Mouse (Mus musculus): ENCODE measurements around the gene Myh14. TPM values are rescaled to one million over a fixed set of nuclear protein-coding genes. Genes with fewer than 3 reads are reported as not detected.

Myh14 gene
- polyA plus RNA-seq, 1 experiment from 2014 or later = 1.9 TPM

- Histone ChIP-seq H3K36me3 (no peaks in the 10 kb centered on the region), H3K27me3 (peaks cover 25% of the 10 kb centered on the region), H3K9me3 (no peaks in the 10 kb centered on the region), H3K27ac (no peak overlapping the region), H3K4me3 (no peak overlapping the region), H3K4me1 (replicated peaks) (peaks cover 33% of the 10 kb centered on the region), H3K9ac (no peak overlapping the region), H3K4me2 (no peak overlapping the region)
- WGBS = 86% methylated on average over 4 of the region's 4 CpGs
- no peak for ATAC-seq (ENCODE audit: low FRiP score)
Observed at GRCm38 (mm10) chr7:44584265-44584804, 86.3 kb downstream of the Myh14 start.

DNA sequence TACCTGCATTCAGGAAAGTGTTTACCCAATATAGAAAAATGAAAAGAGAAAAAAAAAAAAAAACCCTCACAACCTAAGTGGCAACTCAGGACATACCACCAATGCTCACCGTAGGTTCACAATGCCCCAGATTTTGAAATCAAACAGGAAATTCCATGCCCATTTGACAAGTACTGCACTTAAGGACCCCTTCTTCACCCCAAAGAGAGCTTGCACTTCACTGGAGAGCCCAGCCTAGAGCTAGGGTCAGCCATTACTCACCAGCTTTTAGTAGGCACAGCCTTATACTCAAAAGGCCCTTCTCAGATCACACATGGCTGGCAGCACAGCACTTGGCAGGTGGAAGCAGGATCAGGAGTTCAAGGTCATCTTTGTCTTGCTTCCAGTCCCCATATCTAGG, 87.5 kb downstream of the Myh14 start:
- Histone ChIP-seq H3K4me3 (no peak overlapping the region), H3K27ac (no peak overlapping the region), H3K9ac (no peak overlapping the region), H3K4me2 (no peak overlapping the region), H3K27me3 (peaks cover 21% of the 10 kb centered on the region), H3K4me1 (replicated peaks) (peaks cover 21% of the 10 kb centered on the region), H3K9me3 (no peaks in the 10 kb centered on the region), H3K36me3 (no peaks in the 10 kb centered on the region)
- 93% methylated on average over 1 of the region's 1 CpGs for WGBS
- no peak for ATAC-seq (ENCODE audit: low FRiP score)

GRCm38 (mm10) chr7:44582709-44583108, 87.9 kb downstream of the Myh14 start:
- H3K4me1 ChIP-seq (replicated peaks) = peaks cover 17% of the 10 kb centered on the region
- H3K36me3 ChIP-seq = no peaks in the 10 kb centered on the region
- no peak for ATAC-seq (ENCODE audit: low FRiP score)
- H3K4me2 ChIP-seq = no peak overlapping the region
- H3K4me3 ChIP-seq = no peak overlapping the region
- H3K9me3 ChIP-seq = no peaks in the 10 kb centered on the region
- no peak overlapping the region for H3K9ac ChIP-seq
- H3K27me3 ChIP-seq = peaks cover 17% of the 10 kb centered on the region
- 79% methylated on average over 5 of the region's 5 CpGs for WGBS
- H3K27ac ChIP-seq = no peak overlapping the region

- Histone ChIP-seq H3K27ac (no peak overlapping the region), H3K9me3 (no peaks in the 10 kb centered on the region), H3K4me1 (replicated peaks) (0 out of 2 replicates have a peak, but pooled peaks cover 8% of the 10 kb centered on the region), H3K9ac (no peak overlapping the region), H3K4me3 (no peak overlapping the region), H3K27me3 (peaks cover 10% of the 10 kb centered on the region; the same call in 1 of the 2 replicates), H3K36me3 (no peaks in the 10 kb centered on the region), H3K4me2 (no peak overlapping the region)
- ATAC-seq (ENCODE audit: low FRiP score) = no peak
- 81% methylated on average over 6 of the region's 6 CpGs for WGBS
Observed at GRCm38 (mm10) chr7:44581637-44582036, 89.0 kb downstream of the Myh14 start.

DNA sequence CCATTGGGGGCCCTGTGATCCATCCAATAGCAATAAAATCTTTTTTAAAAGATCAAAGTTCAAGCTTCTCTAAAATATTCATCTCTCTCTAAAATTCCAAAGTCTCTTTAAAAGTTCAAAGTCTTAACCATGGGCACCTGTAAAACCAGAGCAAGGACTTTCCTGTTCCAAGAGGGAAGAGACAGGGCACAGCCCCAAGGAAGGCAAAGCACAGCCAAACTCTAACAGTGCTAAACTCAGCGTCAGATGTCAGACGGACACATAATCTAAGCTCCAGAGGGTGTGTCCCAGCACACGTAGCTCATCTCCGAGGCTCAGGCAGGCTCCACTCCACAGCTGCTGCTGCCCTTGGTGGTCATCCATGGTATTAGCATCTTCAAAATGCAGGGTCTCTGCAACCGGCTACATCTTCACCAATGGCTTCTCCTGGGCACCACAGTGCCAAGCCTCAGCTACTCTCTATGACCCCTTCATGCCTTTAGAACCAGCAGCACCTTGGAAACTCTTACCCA, 94.3 kb downstream of the Myh14 start:
- no peaks in the 10 kb centered on the region for H3K4me1 ChIP-seq (replicated peaks)
- H3K36me3 ChIP-seq = no peaks in the 10 kb centered on the region
- no peak overlapping the region for H3K27ac ChIP-seq
- no peak overlapping the region for H3K4me3 ChIP-seq
- no peak overlapping the region for H3K9ac ChIP-seq
- H3K4me2 ChIP-seq = no peak overlapping the region
- ATAC-seq (ENCODE audit: low FRiP score) = no peak
- H3K9me3 ChIP-seq = no peaks in the 10 kb centered on the region
- no peaks in the 10 kb centered on the region for H3K27me3 ChIP-seq
- 60% methylated on average over 5 of the region's 5 CpGs for WGBS

- Histone ChIP-seq H3K9ac (no peak overlapping the region), H3K9me3 (no peaks in the 10 kb centered on the region), H3K36me3 (no peaks in the 10 kb centered on the region), H3K4me1 (replicated peaks) (no peaks in the 10 kb centered on the region), H3K27me3 (0 out of 2 replicates have a peak, but pooled peaks cover 11% of the 10 kb centered on the region), H3K4me3 (no peak overlapping the region), H3K27ac (no peak overlapping the region), H3K4me2 (no peak overlapping the region)
- no peak for ATAC-seq (ENCODE audit: low FRiP score)
- WGBS = 72% methylated on average over 5 of the region's 5 CpGs
Observed at GRCm38 (mm10) chr7:44572956-44573484, 97.6 kb downstream of the Myh14 start.

DNA sequence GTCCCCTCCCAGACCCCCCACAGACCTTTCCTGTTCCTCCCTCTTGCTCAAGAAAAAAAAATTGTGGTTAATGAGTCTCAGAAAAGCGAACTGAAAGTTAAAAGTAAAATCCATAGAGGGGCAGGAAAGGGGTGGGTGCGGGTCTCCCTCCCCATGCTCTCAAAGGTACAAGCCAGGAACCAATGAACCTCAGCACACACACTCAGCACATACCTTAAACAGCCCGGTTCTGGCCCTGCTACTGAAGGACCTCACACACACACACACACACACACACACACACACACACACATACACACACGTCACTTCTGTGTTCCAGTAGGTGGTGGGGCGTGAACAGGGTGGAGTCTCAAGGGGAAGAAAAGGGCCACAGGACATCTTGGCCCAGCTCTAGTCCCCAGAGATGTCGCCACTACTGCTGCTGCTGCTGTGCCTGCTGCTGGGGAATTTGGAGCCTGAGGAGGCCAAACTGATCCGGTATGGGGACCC, 98.4 kb downstream of the Myh14 start, which contains the start of gene Napsa:
Gene Napsa (plus strand): TSS at position 168 of the 489 bp plus-strand sequence.
- Histone ChIP-seq H3K9me3 (no peaks in the 10 kb centered on the region), H3K4me2 (no peak within 1 kb of the TSS), H3K36me3 (no peaks in the 10 kb centered on the region), H3K4me1 (replicated peaks) (no peaks in the 10 kb centered on the region), H3K27me3 (0 out of 2 replicates have a peak, but pooled peaks cover 11% of the 10 kb centered on the region), H3K9ac (no peak within 1 kb of the TSS), H3K27ac (no peak within 1 kb of the TSS), H3K4me3 (no peak within 1 kb of the TSS)
- 28% methylated on average over 7 of the region's 7 CpGs for WGBS
- no peak for ATAC-seq (ENCODE audit: low FRiP score)

- Histone ChIP-seq H3K4me3 (no peak overlapping the region), H3K9me3 (no peaks in the 10 kb centered on the region), H3K4me1 (replicated peaks) (no peaks in the 10 kb centered on the region), H3K27ac (no peak overlapping the region), H3K4me2 (no peak overlapping the region), H3K9ac (no peak overlapping the region), H3K27me3 (0 out of 2 replicates have a peak, but pooled peaks cover 11% of the 10 kb centered on the region), H3K36me3 (no peaks in the 10 kb centered on the region)
- WGBS = 31% methylated on average over 4 of the region's 4 CpGs
- ATAC-seq (ENCODE audit: low FRiP score) = no peak
Observed at GRCm38 (mm10) chr7:44571811-44572210, 98.8 kb downstream of the Myh14 start.

DNA sequence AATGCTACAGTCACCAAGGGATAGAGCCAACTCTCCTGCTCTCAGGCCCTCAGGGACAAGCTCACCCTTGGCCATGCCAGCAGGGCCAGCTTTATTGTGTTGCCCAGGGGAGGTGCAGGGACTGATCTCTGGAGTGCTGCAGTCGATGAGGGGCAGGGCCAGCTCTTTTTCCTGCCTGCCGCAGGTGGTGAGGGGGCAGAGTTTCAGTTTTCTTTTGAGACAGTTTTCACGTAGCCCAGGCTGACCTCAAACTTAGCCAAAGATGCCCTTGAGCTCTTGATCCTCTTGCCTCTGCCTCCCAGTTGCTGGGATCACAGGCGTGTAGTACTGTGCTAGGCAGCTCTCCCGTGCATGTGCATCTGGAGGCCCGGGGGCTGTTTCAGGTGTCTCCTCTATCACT, 99.7 kb downstream of the Myh14 start:
- no peak for ATAC-seq (ENCODE audit: low FRiP score)
- no peaks in the 10 kb centered on the region for H3K36me3 ChIP-seq
- H3K4me3 ChIP-seq = no peak overlapping the region
- no peak overlapping the region for H3K9ac ChIP-seq
- no peak overlapping the region for H3K4me2 ChIP-seq
- H3K9me3 ChIP-seq = no peaks in the 10 kb centered on the region
- WGBS = 91% methylated on average over 6 of the region's 6 CpGs
- H3K27me3 ChIP-seq = 0 out of 2 replicates have a peak, but pooled peaks cover 11% of the 10 kb centered on the region
- no peaks in the 10 kb centered on the region for H3K4me1 ChIP-seq (replicated peaks)
- no peak overlapping the region for H3K27ac ChIP-seq

- Histone ChIP-seq H3K27me3 (0 out of 2 replicates have a peak, but pooled peaks cover 11% of the 10 kb centered on the region), H3K4me1 (replicated peaks) (no peaks in the 10 kb centered on the region), H3K4me2 (no peak overlapping the region), H3K9ac (no peak overlapping the region), H3K27ac (no peak overlapping the region), H3K9me3 (no peaks in the 10 kb centered on the region), H3K4me3 (no peak overlapping the region), H3K36me3 (no peaks in the 10 kb centered on the region)
- WGBS = 79% methylated on average over 9 of the region's 9 CpGs
- ATAC-seq (ENCODE audit: low FRiP score) = no peak
Observed at GRCm38 (mm10) chr7:44568803-44569202, 101.8 kb downstream of the Myh14 start.

DNA sequence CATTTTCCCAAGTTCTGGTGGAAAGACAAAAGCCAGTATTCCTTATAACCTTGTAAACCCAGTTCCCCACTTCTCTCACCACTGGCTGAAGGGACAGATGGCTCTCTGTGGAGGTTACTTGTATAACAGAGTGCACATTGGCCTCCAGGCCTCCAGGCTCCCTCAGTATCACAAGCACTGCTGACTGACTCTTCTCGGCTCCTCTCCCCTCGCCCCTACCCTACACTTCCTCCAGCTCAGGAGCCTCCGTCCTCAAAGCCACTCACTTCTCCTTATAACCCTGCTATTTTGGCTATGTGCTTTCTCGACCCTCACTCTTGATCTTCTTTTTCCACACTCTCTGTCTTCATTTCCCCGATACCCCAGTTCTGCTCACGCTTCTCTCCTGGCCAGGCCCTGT, 105.2 kb downstream of the Myh14 start:
- Histone ChIP-seq H3K4me3 (no peak overlapping the region), H3K4me2 (no peak overlapping the region), H3K4me1 (replicated peaks) (no peaks in the 10 kb centered on the region), H3K36me3 (no peaks in the 10 kb centered on the region), H3K27ac (no peak overlapping the region), H3K27me3 (0 out of 2 replicates have a peak, but pooled peaks cover 6% of the 10 kb centered on the region), H3K9me3 (no peaks in the 10 kb centered on the region), H3K9ac (no peak overlapping the region)
- WGBS = 81% methylated on average over 6 of the region's 6 CpGs
- ATAC-seq (ENCODE audit: low FRiP score) = no peak

GRCm38 (mm10) chr7:44564486-44564885, 106.2 kb downstream of the Myh14 start:
- Histone ChIP-seq H3K36me3 (no peaks in the 10 kb centered on the region), H3K4me2 (no peak overlapping the region), H3K9ac (no peak overlapping the region), H3K27ac (no peak overlapping the region), H3K9me3 (no peaks in the 10 kb centered on the region), H3K4me3 (no peak overlapping the region), H3K4me1 (replicated peaks) (no peaks in the 10 kb centered on the region), H3K27me3 (0 out of 2 replicates have a peak, but pooled peaks cover 6% of the 10 kb centered on the region)
- 88% methylated on average over 10 of the region's 10 CpGs for WGBS
- no peak for ATAC-seq (ENCODE audit: low FRiP score)

GRCm38 (mm10) chr7:44563284-44563683, 107.4 kb downstream of the Myh14 start:
- WGBS = 53% methylated on average over 8 of the region's 8 CpGs
- H3K36me3 ChIP-seq = no peaks in the 10 kb centered on the region
- no peak overlapping the region for H3K4me2 ChIP-seq
- H3K27me3 ChIP-seq = no peaks in the 10 kb centered on the region
- no peak overlapping the region for H3K4me3 ChIP-seq
- no peaks in the 10 kb centered on the region for H3K4me1 ChIP-seq (replicated peaks)
- no peak for ATAC-seq (ENCODE audit: low FRiP score)
- no peak overlapping the region for H3K27ac ChIP-seq
- H3K9me3 ChIP-seq = no peaks in the 10 kb centered on the region
- H3K9ac ChIP-seq = no peak overlapping the region

Data from hindbrain, embryonic 13.5 days (tissue).